Mouse (Mus musculus) c-Kit-positive CD71-positive TER-119-negative erythroid progenitor cells, embryonic 14.5 days (primary cell): ENCODE measurements around the gene Gcnt4.

Source experiments
- DNase-seq: peaks from one replicate; pipeline ENCODE4 v3.0.0-alpha.2; 2013; ENCODE audit warnings: low read depth

The Gcnt4 gene

DNA sequence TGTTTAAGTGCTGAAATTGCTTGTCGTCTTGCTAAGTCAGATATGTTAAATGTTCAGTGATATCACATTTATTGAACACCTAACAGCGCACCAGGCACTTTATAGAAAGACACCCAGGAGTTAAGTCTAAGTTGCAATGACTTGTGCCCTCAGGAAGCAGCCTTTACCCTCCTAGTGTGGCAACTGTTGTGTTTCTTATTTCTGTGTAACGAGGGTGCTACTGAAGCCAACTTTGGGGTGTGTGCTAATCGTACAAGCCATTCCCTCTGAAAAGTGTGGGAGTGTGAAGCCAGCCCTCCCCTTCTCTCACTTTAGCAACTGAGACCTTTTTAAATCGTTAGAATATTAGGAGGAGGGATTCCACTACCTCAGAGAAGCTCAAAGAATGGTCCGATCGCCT, 23.2 kb downstream of the Gcnt4 start:
- no peak for DNase-seq

DNA sequence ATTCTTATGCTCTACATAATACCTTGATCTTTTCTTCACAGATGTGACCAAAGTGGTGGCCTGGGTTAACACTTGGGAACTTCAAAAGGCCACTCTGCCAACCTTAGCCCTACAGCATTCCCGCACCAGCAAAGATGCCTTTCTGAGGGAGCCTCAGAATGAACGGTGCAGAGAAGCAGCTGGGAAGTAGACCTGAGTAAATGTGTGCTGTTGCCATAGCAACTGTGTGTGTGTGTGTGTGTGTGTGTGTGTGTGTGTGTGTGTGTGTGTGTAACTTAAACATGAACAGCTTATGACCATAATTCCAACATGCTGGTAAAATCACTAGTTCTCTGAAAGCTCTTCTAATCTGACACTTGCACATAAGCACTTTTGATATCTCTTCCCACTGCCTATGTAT, 27.4 kb downstream of the Gcnt4 start:
- DNase-seq = no peak

- DNase-seq = no peak
Measured at GRCm38 (mm10) chr13:96956466-96956865, 32.0 kb downstream of the Gcnt4 start.

DNA sequence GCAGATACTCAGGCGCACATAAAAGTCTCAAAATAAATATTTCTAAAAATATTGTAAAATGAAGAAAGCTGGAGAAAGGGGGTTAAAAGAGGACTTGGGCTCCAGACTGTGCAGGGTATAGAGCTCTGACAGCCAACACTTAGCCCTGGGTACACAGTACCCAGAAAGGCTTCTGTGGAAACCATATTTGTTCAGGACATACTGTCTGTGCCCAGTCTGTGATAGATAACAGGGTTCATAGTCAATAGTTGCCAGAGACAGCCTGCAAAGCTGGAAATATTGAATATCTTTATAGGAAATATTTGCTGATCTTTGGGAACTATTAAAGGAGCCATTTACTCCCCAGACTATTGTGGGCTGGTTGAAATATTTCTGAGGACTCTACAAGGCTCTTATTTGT, 35.5 kb downstream of the Gcnt4 start:
- no peak for DNase-seq

GRCm38 (mm10) chr13:96961366-96962157, 37.1 kb downstream of the Gcnt4 start:
- no peak for DNase-seq

- no peak for DNase-seq
Measured at GRCm38 (mm10) chr13:96962801-96963200, 38.3 kb downstream of the Gcnt4 start.

DNA sequence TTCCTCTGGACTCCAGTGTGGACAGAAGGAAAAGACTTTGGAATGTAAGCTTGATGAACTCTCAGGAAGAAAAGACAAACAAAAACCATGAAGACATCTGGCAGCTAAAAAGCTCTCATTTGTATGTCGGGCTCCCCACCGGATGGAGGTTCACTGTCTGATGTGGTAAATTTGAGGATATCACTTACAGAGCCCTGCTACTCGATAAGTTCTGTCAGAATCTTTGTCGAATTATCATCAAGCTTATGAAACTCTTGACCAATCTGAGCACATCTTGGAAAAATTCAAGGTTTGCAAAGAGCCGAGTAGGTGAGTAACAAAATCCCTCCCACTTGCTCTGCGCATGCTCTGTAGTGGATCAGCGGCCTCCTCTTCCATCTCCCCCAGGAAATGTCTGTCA, 40.5 kb downstream of the Gcnt4 start:
- no peak for DNase-seq

- DNase-seq = peak; percentile 36
Measured at GRCm38 (mm10) chr13:96966210-96967089, 42.0 kb downstream of the Gcnt4 start.

DNA sequence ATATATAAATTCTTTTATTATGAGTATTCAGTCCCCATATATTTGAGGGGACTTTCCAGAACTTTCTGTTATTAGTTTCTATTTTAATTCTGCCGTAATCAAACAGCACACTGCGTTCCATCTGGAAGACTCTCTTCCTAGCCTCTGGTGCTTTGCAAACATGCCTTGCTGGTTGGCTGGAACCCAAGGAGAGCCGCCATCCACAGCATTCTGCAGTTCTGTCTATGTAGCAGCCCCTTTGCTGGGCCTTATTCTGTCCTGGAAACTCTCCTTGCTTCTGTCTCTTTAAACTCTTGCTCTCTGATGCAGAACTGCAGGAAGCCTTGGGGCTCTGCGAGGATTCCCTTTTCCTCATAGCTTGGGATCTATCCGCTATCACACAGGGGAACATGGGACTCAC, 42.6 kb downstream of the Gcnt4 start:
- no peak for DNase-seq

- DNase-seq = no peak
Measured at GRCm38 (mm10) chr13:96967822-96968221, 43.3 kb downstream of the Gcnt4 start.

DNA sequence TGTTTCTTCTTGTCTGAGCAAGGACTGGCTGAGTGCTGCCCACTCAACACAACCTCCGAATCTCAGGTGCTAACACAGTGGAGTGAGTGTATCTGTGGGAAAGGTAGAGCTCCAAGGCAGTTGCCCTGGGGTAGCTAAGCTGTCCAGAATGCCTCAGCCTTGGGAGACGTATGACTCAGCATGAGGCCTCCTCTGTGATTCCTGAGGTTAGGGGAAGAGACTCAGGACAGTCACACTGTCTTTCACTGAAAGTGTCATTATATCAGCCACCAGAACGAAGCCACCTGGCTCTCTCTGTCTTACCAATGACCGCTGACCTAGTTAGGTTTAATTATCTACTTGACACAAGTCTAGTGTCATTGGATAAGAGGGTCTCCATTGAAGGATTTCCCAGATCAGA, 46.6 kb downstream of the Gcnt4 start:
- no peak for DNase-seq

- peak; percentile 75 for DNase-seq
Measured at GRCm38 (mm10) chr13:96971861-96972282, 47.4 kb downstream of the Gcnt4 start.

DNA sequence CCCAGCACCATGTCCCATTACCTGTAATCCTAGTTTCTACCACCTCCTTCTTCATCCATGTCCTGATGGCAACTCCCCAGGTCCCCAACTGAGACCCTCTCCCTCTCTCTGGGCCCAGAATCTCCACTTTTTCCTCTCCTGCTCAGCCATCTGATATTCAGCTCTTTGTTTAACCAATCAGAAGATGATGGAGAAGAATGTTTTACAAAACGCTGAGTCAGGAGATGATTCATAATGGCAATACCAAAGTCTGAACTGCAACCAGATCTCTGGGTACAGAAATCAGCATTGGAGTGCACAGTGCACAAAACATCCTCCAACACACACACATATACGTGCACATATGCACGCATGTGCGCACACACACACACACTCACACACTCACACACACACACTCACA, 48.8 kb downstream of the Gcnt4 start:
- no peak for DNase-seq

DNA sequence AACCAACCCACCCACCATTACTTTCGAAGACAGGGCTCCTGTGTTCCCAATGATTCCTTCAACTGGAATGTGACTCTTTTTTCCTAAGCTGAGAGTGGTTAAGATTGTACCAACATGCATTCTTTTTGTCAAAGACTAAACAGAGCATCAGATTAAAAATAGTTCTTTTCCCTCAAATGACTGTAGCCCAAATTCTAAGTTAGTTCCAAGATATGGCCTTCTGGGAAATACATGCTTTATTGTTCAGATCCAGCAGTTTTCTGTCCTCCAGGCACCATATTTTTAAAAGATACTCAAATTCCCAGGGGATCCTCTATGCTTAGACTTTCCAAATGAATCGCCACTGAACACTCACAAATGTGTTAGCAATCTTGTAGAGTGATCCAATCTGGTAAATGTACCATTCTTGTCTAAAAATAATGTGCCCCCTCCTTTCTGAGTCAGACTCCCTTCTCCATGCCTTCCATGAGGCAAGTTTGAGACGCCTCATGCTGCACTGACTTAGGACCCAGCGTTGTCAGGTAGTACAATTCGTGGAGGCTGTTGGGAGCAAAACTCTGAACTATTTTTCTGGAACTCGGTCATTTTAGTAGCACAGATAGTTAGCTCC, 52.6 kb downstream of the Gcnt4 start:
- no peak for DNase-seq

- no peak for DNase-seq
Measured at GRCm38 (mm10) chr13:96980561-96980960, 56.1 kb downstream of the Gcnt4 start.

DNA sequence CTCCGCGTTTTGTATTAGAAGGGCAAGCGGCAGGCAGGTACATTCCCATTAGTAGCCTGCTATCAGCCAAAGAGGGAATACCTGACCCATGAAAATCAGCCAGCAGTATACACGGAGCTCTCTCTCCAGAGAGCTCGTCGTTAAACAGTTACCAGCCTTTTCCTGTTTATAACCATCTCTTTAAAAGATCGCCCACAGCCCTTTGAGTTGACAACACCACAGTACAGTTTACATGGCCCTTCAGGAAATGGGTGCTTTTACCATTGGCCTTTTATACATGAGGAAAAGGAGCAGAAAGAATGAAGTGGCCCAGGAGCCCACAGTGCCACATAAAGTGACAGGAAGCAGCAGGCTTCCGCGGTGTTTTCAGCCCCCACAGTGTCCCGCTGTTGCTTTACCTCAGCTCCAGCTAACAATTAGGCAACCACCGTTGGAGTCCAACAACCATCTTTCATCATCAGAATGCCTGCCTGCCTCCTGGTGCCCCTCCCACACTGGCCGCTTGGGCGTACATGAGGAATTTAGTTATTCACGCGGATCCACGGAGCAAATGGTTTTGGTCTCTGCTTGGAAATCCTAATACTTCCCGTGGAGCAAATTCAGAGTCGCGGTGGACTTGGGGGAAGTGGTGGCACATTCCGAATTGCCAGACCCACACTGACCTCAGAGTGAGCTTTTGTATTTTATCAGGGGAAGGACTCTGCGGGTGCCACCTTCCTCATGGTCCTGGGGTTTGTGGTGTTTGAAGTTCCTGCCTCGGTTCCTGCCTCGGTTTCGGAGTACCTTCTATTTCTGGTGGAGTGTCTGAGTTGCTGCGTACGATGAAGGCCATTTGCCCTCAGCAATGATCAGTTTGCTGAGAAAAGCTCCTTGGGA, 59.0 kb downstream of the Gcnt4 start:
- DNase-seq = no peak

- no peak for DNase-seq
Measured at GRCm38 (mm10) chr13:96984688-96985087, 60.2 kb downstream of the Gcnt4 start.

DNA sequence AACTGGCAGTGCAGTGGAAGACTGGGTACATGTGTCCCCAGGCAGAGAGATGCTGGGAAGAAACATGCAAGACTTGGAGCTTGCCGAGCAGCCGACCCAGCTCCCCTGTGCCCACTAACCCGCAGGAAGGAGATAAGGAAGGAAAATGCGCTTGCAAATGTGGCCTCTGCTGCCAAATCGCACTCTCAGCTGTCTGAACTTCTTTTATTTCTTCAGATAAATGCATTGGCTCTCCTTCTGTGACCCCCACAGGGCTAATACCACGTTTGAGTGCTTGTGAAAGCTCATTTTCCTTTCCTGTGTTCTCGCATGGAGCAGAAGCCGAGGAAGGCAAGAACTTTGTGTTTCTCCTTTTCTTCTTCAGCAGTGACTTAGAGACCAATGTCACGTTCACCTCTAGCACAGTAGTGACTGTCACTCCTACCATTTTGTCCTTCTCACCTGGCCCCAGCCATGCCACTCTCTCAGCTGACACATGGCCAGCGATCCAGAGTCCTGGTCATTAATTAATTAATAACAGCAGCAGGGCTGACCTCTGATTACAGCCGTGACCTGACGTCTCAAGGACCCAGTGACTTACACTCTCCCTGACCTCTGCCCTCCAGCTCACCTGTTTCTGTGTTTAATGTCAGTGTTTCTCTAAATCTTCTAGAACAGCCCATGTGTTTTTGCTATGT, 61.2 kb downstream of the Gcnt4 start:
- no peak for DNase-seq

DNA sequence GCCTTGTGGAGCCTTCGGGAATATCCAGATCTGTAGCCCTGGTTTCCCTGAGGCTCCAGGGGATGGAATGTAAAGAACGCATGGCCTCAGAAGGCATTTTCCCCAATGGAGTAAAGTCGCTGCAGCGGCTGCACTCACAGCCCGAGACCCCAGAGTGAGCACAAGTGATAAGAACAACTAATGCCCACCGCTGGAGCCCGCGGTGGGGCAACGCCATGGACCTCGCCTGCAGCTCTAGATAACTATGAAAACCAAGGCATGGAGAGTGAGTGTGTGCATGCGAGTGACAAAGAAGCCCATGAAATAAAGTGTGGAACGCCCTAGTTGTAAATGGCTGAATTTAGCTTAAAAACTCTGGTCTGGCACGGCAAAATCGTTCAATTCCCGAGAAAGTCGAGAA, 64.6 kb downstream of the Gcnt4 start:
- no peak for DNase-seq

DNA sequence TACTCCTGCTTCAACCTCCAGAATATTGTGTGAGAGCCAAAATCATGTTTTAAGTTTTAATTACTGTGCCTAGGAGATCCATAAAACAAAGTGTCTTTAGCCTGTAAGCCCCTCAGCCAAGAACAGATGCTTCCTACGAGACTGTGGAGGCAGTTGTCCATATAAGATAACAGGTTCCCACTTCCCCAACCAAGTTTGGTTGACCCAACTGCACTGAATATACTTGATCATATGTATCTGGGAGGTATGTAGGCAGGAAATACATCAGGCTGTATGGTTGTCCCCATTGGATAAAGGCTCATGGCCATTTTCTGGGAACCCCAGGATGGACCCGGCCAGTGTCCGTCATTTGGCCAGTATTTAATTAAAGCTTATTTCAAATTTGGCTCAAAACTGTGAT, 65.6 kb downstream of the Gcnt4 start:
- DNase-seq = no peak

DNA sequence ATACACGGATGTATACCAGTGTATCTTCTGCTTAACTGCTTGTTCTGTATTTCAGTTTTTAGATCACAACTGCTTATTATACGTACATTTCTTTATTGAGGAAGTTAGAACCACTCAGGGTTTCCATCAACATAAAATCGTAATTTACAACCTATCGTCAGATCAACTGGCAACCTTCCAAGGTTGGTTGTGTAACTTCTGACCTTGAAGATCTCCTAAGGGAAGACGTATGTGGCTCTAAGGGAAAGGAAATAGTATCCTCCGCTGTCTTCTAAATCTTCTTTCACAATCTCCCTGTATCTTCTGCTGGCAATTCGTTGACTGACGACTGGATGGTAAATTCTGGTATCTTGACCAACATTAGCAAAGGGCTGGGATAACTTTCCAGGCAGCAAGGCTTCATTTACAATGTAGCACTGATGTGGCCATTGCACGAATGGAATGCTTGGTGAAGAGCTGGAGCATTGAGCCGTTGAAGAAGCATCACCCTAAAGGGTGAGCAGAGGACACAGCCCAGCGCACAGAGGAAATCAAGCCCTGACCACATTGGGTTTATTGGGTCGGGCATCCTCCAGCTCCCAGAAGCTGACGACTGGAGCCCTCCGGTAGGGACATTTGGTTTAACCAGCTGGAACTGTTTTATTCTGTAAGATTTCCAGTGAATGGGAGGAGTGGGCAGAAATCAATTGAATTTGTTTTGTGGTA, 66.2 kb downstream of the Gcnt4 start:
- no peak for DNase-seq
